Mouse (Mus musculus): Measurements from ENCODE around the gene Rab3ip.

Rab3ip gene

GRCm38 (mm10) chr10:116962152-116962551 lies 11.6 kb upstream of the Rab3ip start:
- DNase-seq (ENCODE audit: inconsistent age in 2 of 2, low spot score in 1 of 2), result no peak

DNA sequence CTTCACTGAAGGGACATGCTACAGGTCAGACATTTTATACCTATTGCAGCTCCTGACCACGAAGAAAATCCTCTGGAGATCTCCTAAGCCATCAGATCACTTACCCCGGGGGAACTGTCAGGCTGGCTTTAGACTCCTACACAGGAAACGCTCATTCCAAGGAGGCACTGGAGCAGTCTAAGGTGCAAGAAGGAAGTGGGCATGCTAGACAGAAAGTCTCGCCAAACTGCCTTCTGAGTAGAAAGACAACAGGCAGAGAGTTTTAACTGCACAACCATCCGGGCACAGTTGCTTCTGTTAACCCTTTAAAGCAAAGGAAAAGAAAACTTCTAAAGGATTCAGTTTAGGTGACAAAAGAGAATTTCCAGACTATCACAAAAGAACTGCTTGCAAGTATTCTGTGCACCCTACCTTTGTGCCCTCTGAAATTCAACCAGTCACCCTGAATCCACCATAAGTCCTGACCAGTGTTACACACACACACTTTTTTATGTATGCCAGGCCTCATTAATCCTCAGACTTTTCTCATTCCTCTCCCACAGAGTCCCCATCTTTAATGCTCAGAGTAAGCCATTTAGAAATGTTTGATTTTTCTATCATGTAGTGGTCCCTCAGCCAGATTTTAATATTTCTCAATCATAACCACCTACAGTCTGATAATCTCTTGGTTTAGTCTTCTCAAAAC lies 7.4 kb upstream of the Rab3ip start:
- DNase-seq (ENCODE audit: inconsistent age in 2 of 2, low spot score in 1 of 2), result no peak

DNA sequence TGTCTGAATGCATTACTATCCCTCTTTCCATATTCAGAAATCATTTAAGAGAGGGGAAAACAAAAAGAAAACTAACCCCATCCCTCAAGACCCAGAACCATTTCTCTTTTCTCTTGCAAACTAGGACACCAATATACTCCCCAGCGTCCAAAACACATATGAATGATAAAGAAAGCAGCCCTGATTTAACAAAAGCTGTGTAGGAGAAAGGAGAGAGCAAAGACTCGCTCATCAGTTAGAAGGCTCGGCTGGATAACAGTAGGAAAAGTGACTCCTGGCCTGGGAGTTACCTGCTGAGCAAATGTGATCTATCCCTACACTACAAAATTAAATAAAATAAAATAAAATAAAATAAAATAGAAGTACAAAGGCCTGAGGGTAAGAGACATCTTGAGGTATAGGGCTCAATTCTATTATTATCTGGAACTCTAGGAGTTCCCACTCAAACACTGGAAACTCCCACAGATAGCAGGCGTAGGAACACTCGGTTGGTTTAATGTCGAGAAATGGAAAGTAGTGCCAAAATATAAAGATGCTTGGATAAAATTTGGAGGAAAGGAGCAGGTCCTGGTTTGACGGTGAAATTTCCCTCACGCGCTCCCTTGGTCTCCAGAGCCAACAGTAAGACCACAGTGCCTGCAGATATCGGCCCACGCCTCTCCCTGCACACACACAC lies 6.1 kb upstream of the Rab3ip start:
- no peak for DNase-seq (ENCODE audit: inconsistent age in 2 of 2, low spot score in 1 of 2)

GRCm38 (mm10) chr10:116955191-116955590 lies 4.6 kb upstream of the Rab3ip start:
- no peak for DNase-seq (ENCODE audit: inconsistent age in 2 of 2, low spot score in 1 of 2)

DNA sequence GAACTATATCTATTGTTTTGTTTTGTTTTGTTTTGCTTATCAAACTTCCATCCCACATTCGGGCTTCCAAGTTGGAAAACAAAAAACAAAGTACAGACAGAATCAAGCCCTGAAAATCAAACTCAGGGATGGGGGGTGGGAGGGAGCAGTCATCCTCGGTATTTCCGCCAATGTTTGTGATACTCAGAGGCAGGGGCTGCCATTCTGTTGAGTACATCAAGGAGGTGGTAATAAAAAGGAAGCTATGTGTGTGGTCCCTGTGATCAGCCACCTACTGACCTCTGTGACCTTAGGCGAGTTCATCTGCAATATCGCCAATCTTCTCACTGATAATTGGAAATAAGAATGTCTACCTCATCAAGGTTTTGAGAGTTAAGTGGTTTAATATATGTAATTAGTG lies 317 bp upstream of the Rab3ip start:
- peak in 1 of 2 experiments; percentile 39 for DNase-seq (ENCODE audit: inconsistent age in 2 of 2, low spot score in 1 of 2)

GRCm38 (mm10) chr10:116949111-116950008 lies 1.2 kb downstream of the Rab3ip start:
- DNase-seq (ENCODE audit: inconsistent age in 2 of 2, low spot score in 1 of 2), result peak; percentile 52 to 79

GRCm38 (mm10) chr10:116948414-116948813 lies 2.2 kb downstream of the Rab3ip start:
- DNase-seq (ENCODE audit: inconsistent age in 2 of 2, low spot score in 1 of 2), result no peak

DNA sequence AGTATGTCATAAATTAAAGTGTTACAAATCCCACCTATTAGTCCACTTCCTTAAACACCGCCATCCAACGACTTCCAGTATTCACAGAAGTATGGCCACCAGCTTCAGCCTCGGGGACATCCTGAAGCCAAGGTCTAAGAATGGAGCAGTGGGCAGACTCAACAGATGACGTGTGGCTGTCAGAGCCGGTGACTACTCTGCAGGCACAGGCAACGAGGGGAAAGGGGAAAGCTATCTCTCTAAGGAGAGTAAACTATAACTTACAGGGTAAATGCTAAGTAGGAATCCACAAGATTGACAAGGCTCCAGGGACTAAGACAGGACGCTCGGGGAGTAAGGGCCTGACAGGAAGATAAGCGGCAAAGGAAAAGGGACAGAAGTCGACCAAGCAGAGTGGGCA lies 5.6 kb downstream of the Rab3ip start:
- peak in 1 of 2 experiments; percentile 56 for DNase-seq (ENCODE audit: inconsistent age in 2 of 2, low spot score in 1 of 2)

GRCm38 (mm10) chr10:116944144-116944543 lies 6.4 kb downstream of the Rab3ip start:
- peak in 1 of 2 experiments; percentile 33 for DNase-seq (ENCODE audit: inconsistent age in 2 of 2, low spot score in 1 of 2)

GRCm38 (mm10) chr10:116943025-116943424 lies 7.5 kb downstream of the Rab3ip start:
- no peak for DNase-seq (ENCODE audit: inconsistent age in 2 of 2, low spot score in 1 of 2)

GRCm38 (mm10) chr10:116935028-116935427 lies 15.5 kb downstream of the Rab3ip start:
- no peak for DNase-seq (ENCODE audit: inconsistent age in 2 of 2, low spot score in 1 of 2)

- no peak for DNase-seq (ENCODE audit: inconsistent age in 2 of 2, low spot score in 1 of 2)
These were observed 16.8 kb downstream of the Rab3ip start for GRCm38 (mm10) chr10:116933794-116934193.

GRCm38 (mm10) chr10:116932418-116932817 lies 18.2 kb downstream of the Rab3ip start:
- no peak for DNase-seq (ENCODE audit: inconsistent age in 2 of 2, low spot score in 1 of 2)

DNA sequence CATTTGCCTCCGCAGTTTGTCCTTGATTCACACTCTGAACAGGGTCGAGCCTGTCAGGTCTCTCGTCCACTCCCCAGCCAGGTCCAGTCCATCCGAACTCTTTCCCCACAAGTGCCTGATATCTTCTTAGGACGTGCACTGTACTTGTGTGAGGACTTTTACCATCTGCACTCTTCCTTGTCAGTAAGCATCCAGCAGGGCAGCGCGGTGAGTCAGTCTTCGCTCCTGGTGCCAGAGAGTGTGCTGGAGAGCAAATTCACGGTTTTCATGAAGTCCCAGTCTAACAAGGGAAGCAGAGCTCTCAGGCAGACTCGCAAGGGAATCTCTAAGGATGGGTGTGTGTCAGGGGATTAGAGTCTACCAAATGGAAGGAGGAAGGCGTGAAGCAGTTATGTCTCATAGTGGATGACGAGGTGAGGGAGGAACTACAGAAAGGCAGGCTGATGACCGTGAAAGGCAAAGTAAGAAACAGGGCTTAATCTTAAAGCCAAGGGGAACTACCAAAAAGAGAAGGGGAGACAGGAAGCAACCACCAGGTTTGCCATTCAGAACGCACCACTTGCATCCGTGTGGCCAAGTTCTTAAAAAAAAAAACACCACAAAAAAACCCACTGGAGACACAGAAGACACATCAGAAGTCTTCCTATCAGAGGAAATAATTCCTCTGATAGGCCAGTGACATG lies 18.9 kb downstream of the Rab3ip start:
- DNase-seq (ENCODE audit: inconsistent age in 2 of 2, low spot score in 1 of 2), result peak in 1 of 2 experiments; percentile 52

GRCm38 (mm10) chr10:116930936-116931335 lies 19.6 kb downstream of the Rab3ip start:
- no peak for DNase-seq (ENCODE audit: inconsistent age in 2 of 2, low spot score in 1 of 2)

DNA sequence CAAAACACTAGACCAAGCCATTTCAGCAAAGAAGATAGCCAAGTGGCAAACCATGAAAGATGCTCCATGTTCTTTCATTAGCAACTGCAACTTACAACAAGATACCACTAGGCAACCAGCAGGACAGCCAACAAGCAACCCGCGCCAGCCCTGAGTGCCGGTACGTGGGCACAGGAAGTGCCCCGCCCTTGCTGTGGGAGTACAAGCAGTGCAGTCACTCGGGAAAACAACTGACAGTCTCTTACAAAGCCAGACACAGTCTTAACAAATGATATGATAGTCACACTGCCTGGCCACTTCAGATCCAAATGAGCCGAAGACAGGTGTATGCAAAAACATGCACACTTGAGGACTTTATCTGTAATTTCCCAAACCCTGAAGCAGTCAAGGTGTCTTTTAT lies 20.1 kb downstream of the Rab3ip start:
- DNase-seq (ENCODE audit: inconsistent age in 2 of 2, low spot score in 1 of 2), result no peak

- DNase-seq (ENCODE audit: inconsistent age in 2 of 2, low spot score in 1 of 2), result peak; percentile 73 to 77
These were observed 21.7 kb downstream of the Rab3ip start for GRCm38 (mm10) chr10:116928826-116929225.

DNA sequence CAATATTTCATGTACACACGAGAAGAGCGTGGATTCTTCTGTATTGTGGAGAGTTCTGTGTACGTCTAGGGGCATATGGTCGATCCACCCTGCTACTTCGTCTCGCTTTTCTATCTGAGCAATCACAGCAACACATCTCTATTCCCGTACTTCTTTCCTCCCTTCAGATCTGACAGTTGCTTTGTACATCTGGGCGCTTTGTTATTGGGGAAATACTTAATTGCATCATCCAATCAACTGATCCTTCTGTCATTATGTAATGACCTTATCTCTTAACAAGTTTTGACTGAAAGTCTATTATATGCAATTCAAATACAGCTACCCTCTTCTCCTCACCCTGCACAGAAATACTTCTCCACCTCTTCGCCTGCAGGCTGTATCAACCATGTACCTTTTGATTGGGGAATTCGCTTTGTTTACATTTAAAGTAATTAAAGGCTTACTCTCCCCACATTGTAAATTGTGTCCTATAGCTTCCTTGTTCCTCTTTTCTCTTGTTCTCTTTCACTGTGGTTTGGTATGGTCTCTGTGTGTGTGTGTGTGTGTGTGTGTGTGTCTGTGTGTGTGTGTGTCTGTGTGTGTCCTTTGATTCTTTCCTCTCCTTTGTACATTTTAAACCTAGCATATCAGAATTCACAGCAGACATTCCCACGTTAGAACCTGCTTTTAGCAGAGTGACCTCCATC lies 24.0 kb downstream of the Rab3ip start:
- no peak for DNase-seq (ENCODE audit: inconsistent age in 2 of 2, low spot score in 1 of 2)

GRCm38 (mm10) chr10:116923651-116924495 lies 26.7 kb downstream of the Rab3ip start:
- DNase-seq (ENCODE audit: inconsistent age in 2 of 2, low spot score in 1 of 2), result no peak

- DNase-seq (ENCODE audit: inconsistent age in 2 of 2, low spot score in 1 of 2), result no peak
These were observed 28.4 kb downstream of the Rab3ip start for GRCm38 (mm10) chr10:116922161-116922560.

Data from adrenal gland, adult (tissue).